Mouse (Mus musculus) ES-E14 (cell line): ENCODE results near the gene Phox2a. TPM values are rescaled to one million over a fixed set of nuclear protein-coding genes. Genes with fewer than 3 reads are reported as not detected.

Experiments used
- DNase-seq: peaks from one replicate; pipeline ENCODE4 v3.0.0-alpha.2; 2013; ENCODE audit warnings: low read depth, low spot score
- H3K27ac ChIP-seq: 2 replicates; pipeline ENCODE4 v1.5.1; 2012; ENCODE audit warnings: low read depth, mild to moderate bottlenecking, low read length, moderate library complexity, mixed read lengths; ENCODE audit not compliant: poor library complexity, insufficient read depth, severe bottlenecking
- H3K36me3 ChIP-seq: 2 replicates; pipeline ENCODE4 v1.6.1; 2012; ENCODE audit warnings: mild to moderate bottlenecking, low read length, moderate library complexity, mixed read lengths; ENCODE audit not compliant: control insufficient read depth, poor library complexity, insufficient read depth, severe bottlenecking
- H3K4me1 ChIP-seq, 2 experiments: fragments of 150-350 bp in 1 of 2; sonication (generic) in 1 of 2; 2 replicates each; pipeline ENCODE4 v1.6.1; 2012; ENCODE audit warnings: low read length in 2 of 2, mild to moderate bottlenecking in 1 of 2, mixed read lengths in 1 of 2; ENCODE audit not compliant: control insufficient read depth in 2 of 2, insufficient read depth in 2 of 2, poor library complexity in 1 of 2
- H3K4me3 ChIP-seq, 2 experiments: fragments of 150-350 bp in 1 of 2; sonication (generic) in 1 of 2; 2 replicates each; pipeline ENCODE4 v1.5.1; 2012; ENCODE audit warnings: low read length in 2 of 2, low read depth in 1 of 2, mild to moderate bottlenecking in 1 of 2, mixed read lengths in 1 of 2; ENCODE audit not compliant: insufficient read depth in 1 of 2, poor library complexity in 1 of 2, severe bottlenecking in 1 of 2
- H3K9ac ChIP-seq: 2 replicates; pipeline ENCODE4 v1.6.1; 2012; ENCODE audit warnings: low read depth, mild to moderate bottlenecking, low read length, mixed read lengths; ENCODE audit not compliant: poor library complexity, insufficient read depth, severe bottlenecking
- H3K9me3 ChIP-seq: fragments of 150-350 bp; sonication (generic); 2 replicates; pipeline ENCODE4 v1.6.1; 2012; ENCODE audit warnings: low read depth, mild to moderate bottlenecking, low read length; ENCODE audit not compliant: control insufficient read depth, insufficient read depth
- CHD2 ChIP-seq: IDR thresholded peaks from 2 replicates; pipeline ENCODE4 v1.6.1; 2014; ENCODE audit warnings: mild to moderate bottlenecking, low read depth, low read length, inconsistent platforms
- HCFC1 ChIP-seq: IDR thresholded peaks from 2 replicates; pipeline ENCODE4 v1.6.1; 2012; ENCODE audit warnings: low read length, inconsistent platforms, borderline replicate concordance; ENCODE audit not compliant: insufficient read depth
- MAFK ChIP-seq: IDR thresholded peaks from 2 replicates; pipeline ENCODE4 v1.6.1; 2014; ENCODE audit warnings: mild to moderate bottlenecking, low read depth, low read length, inconsistent platforms; ENCODE audit not compliant: insufficient read depth
- ZC3H11A ChIP-seq: IDR thresholded peaks from 2 replicates; pipeline ENCODE4 v1.6.1; 2012; ENCODE audit warnings: low read depth, mild to moderate bottlenecking, inconsistent platforms, low read length, borderline replicate concordance
- ZNF384 ChIP-seq: IDR thresholded peaks from 2 replicates; pipeline ENCODE4 v1.6.1; 2012; ENCODE audit warnings: low read depth, low read length, inconsistent platforms
- in situ Hi-C, 2 experiments: fragments of 600-800 bp; cut with MboI; formaldehyde crosslinking; loops; one replicate each; pipeline ENCODE4 v1.15.1; 2025; ENCODE audit warnings: low sequenced_read_pairs in 2 of 2, inconsistent platforms in 1 of 2; ENCODE audit not compliant: unreplicated experiment in 2 of 2
- total RNA-seq: library from RNA; depleted of rRNA; stranded (reverse); fragments of 300-350 nt; gene quantifications from 2 replicates; pipeline ENCODE4 v1.2.3, GENCODE M21; 2012; rRNA removed

Phox2a gene
- total RNA-seq, 1 experiment, result 1.1 TPM

GRCm38 (mm10) chr7:101871296-101871695 is 53.2 kb downstream of the Phox2a start:
- Histone ChIP-seq H3K27ac (no peak overlapping the region), H3K9me3 (no peaks in the 10 kb centered on the region), H3K9ac (no peak overlapping the region), H3K4me1 (peaks cover 14 to 16% of the 10 kb centered on the region in 2 experiments), H3K36me3 (no peaks in the 10 kb centered on the region), H3K4me3 (no peak overlapping the region)
- in situ Hi-C loops, result no loop called here
- TF ChIP-seq HCFC1 (no peak), ZC3H11A (no peak), ZNF384 (no peak), MAFK (no peak), CHD2 (no peak)
- no peak for DNase-seq

Other genes starting within 250 kb of the Phox2a start
- not detected in 2 replicates for gene Art2b, start 232.7 kb upstream of the Phox2a start, total RNA-seq
- 197 and 338 TPM in 2 replicates for gene Clpb, start 154.7 kb upstream of the Phox2a start, total RNA-seq
- gene Inppl1, start 19.9 kb downstream of the Phox2a start, total RNA-seq, result 57.1 and 71.4 TPM in 2 replicates
- gene Folr2, start 38.9 kb downstream of the Phox2a start, total RNA-seq, result 4.2 and 4.3 TPM in 2 replicates
- gene Anapc15, start 45.4 kb downstream of the Phox2a start, total RNA-seq, result 105 and 123 TPM in 2 replicates
- 536 and 562 TPM in 2 replicates for gene Folr1, start 52.5 kb downstream of the Phox2a start, total RNA-seq
- 90.8 and 106 TPM in 2 replicates for gene Lamtor1, start 87.6 kb downstream of the Phox2a start, total RNA-seq
- 1.9 and 3.0 TPM in 2 replicates for gene Tomt, start 88.0 kb downstream of the Phox2a start, total RNA-seq
- gene Lrrc51, start 115.6 kb downstream of the Phox2a start, total RNA-seq, result 2.6 TPM in 2 replicates
- 91.0 and 95.6 TPM in 2 replicates for gene Numa1, start 115.8 kb downstream of the Phox2a start, total RNA-seq
- gene Il18bp, start 200.4 kb downstream of the Phox2a start, total RNA-seq, result 11.0 and 15.0 TPM in 2 replicates
- 45.7 and 60.8 TPM in 2 replicates for gene Rnf121, start 247.2 kb downstream of the Phox2a start, total RNA-seq
- 32.2 and 43.6 TPM in 2 replicates for gene Xndc1, start 247.2 kb downstream of the Phox2a start, total RNA-seq
- gene Xntrpc, start 247.4 kb downstream of the Phox2a start, total RNA-seq, result 0.76 and 1.1 TPM in 2 replicates